Mouse (Mus musculus) cortical plate, adult 2 months (tissue): Measurements from ENCODE around the gene Olfr701.

Experiments used
- CTCF ChIP-seq: fragments of 200-500 bp; IDR thresholded peaks from 2 replicates; pipeline ENCODE4 v1.5.1; 2011; ENCODE audit warnings: mild to moderate bottlenecking, control low read depth, low read length; ENCODE audit not compliant: insufficient read depth; ENCODE audit errors: extremely low read depth
- POLR2A ChIP-seq: fragments of 200-500 bp; IDR thresholded peaks from 2 replicates; pipeline ENCODE4 v1.6.1; 2011; ENCODE audit warnings: mild to moderate bottlenecking, low read length, control low read depth; ENCODE audit not compliant: insufficient read depth; ENCODE audit errors: extremely low read depth

- TF ChIP-seq POLR2A, result no peak
- TF ChIP-seq CTCF, result no peak
Observed at GRCm38 (mm10) chr7:106813829-106814228, at the start of gene Olfr701.
